Mouse (Mus musculus) intestine, postnatal 0 days (tissue): ENCODE data around the gene Ppp1r12b. TPM values are rescaled to one million over a fixed set of nuclear protein-coding genes. Genes with fewer than 3 reads are reported as not detected.

Source experiments
- ATAC-seq: fragments of 200-750 bp; cut with Nextera tagmentation; 2 replicates; pipeline ENCODE4 v1.8.0; 2017; ENCODE audit warnings: mild to moderate bottlenecking, moderate TSS enrichment, moderate library complexity
- H3K27ac ChIP-seq: fragments of 300-500 bp; sonication (generic); 2 replicates; pipeline ENCODE4 v1.5.1; 2014; ENCODE audit warnings: mild to moderate bottlenecking, low read depth, low read length, moderate library complexity
- H3K27me3 ChIP-seq: fragments of 300-500 bp; sonication (generic); replicated peaks from 2 replicates; pipeline ENCODE4 v1.6.1; 2014; ENCODE audit warnings: low read length, mixed read lengths; ENCODE audit not compliant: control insufficient read depth, insufficient read depth
- H3K36me3 ChIP-seq: fragments of 300-500 bp; sonication (generic); 2 replicates; pipeline ENCODE4 v1.6.1; 2014; ENCODE audit warnings: mild to moderate bottlenecking, moderate library complexity; ENCODE audit not compliant: control insufficient read depth, insufficient read depth
- H3K4me1 ChIP-seq: fragments of 300-500 bp; sonication (generic); replicated peaks from 2 replicates; pipeline ENCODE4 v1.6.1; 2014; ENCODE audit warnings: antibody characterized with exemption, low read length, mixed read lengths; ENCODE audit not compliant: control insufficient read depth, insufficient read depth
- H3K4me2 ChIP-seq: fragments of 300-500 bp; sonication (generic); replicated peaks from 2 replicates; pipeline ENCODE4 v1.6.1; 2014; ENCODE audit warnings: low read depth, mild to moderate bottlenecking, moderate library complexity
- H3K4me3 ChIP-seq: fragments of 300-500 bp; sonication (generic); 2 replicates; pipeline ENCODE4 v1.5.1; 2014; ENCODE audit warnings: low read depth, low read length
- H3K9ac ChIP-seq: fragments of 300-500 bp; sonication (generic); 2 replicates; pipeline ENCODE4 v1.6.1; 2014; ENCODE audit warnings: mild to moderate bottlenecking, low read depth, low read length
- H3K9me3 ChIP-seq: fragments of 300-500 bp; sonication (generic); 2 replicates; pipeline ENCODE4 v1.6.1; 2016; ENCODE audit warnings: mixed run types; ENCODE audit not compliant: control insufficient read depth
- CTCF ChIP-seq: sonication (generic); IDR thresholded peaks from 2 replicates; pipeline ENCODE4 v1.5.1; 2016; ENCODE audit warnings: low read depth, mild to moderate bottlenecking, control low read depth, antibody characterized with exemption, moderate library complexity
- WGBS: fragments of 180-500 bp; shearing (Covaris S2); extraction: QIAGEN DNeasy Blood & Tissue Kit; methylation state at CpG from one replicate; pipeline ENCODE4 v1.1.7; 2014; 5-methylcytosine and 5-hydroxymethylcytosine counted together
- polyA plus RNA-seq: library from polyadenylated mRNA; unstranded; fragments of >200 nt; fragmentation: Nextera tagmentation; extraction: Ambion mirVana; gene quantifications from 2 replicates; pipeline ENCODE4 v1.2.1, GENCODE M21; 2015

Ppp1r12b gene
- polyA plus RNA-seq, 1 experiment from 2014 or later = 11.5 TPM

GRCm38 (mm10) chr1:134763250-134763649 lies 192.5 kb downstream of the Ppp1r12b start:
- ATAC-seq = no peak
- Histone ChIP-seq H3K9ac (no peak overlapping the region), H3K4me2 (no peak overlapping the region), H3K36me3 (peaks cover 28% of the 10 kb centered on the region), H3K27me3 (no peaks in the 10 kb centered on the region), H3K4me1 (no peaks in the 10 kb centered on the region), H3K27ac (no peak overlapping the region), H3K9me3 (no peaks in the 10 kb centered on the region), H3K4me3 (no peak overlapping the region)
- TF ChIP-seq CTCF = no peak
- WGBS = 88% methylated on average over 4 of the region's 4 CpGs

GRCm38 (mm10) chr1:134761534-134761933 lies 194.2 kb downstream of the Ppp1r12b start:
- Histone ChIP-seq H3K4me1 (no peaks in the 10 kb centered on the region), H3K9me3 (no peaks in the 10 kb centered on the region), H3K4me3 (no peak overlapping the region), H3K36me3 (peaks cover 28% of the 10 kb centered on the region), H3K4me2 (no peak overlapping the region), H3K27me3 (no peaks in the 10 kb centered on the region), H3K9ac (no peak overlapping the region), H3K27ac (no peak overlapping the region)
- TF ChIP-seq CTCF = no peak
- no peak for ATAC-seq
- WGBS = 68% methylated on average over 7 of the region's 7 CpGs

GRCm38 (mm10) chr1:134760642-134761041 lies 195.1 kb downstream of the Ppp1r12b start:
- Histone ChIP-seq H3K9me3 (no peaks in the 10 kb centered on the region), H3K9ac (no peak overlapping the region), H3K27ac (no peak overlapping the region), H3K27me3 (no peaks in the 10 kb centered on the region), H3K36me3 (peaks cover 23% of the 10 kb centered on the region), H3K4me2 (no peak overlapping the region), H3K4me1 (no peaks in the 10 kb centered on the region), H3K4me3 (no peak overlapping the region)
- ATAC-seq = no peak
- no peak for TF ChIP-seq CTCF
- 73% methylated on average over 5 of the region's 5 CpGs for WGBS

GRCm38 (mm10) chr1:134759133-134759532 lies 196.6 kb downstream of the Ppp1r12b start:
- Histone ChIP-seq H3K9ac (no peak overlapping the region), H3K9me3 (no peaks in the 10 kb centered on the region), H3K4me1 (0 out of 2 replicates have a peak, but pooled peaks cover 3% of the 10 kb centered on the region), H3K4me2 (no peak overlapping the region), H3K27ac (no peak overlapping the region), H3K27me3 (no peaks in the 10 kb centered on the region), H3K36me3 (peaks cover 21% of the 10 kb centered on the region), H3K4me3 (no peak overlapping the region)
- ATAC-seq = no peak
- 76% methylated on average over 6 of the region's 6 CpGs for WGBS
- TF ChIP-seq CTCF = no peak

GRCm38 (mm10) chr1:134757230-134757629 lies 198.5 kb downstream of the Ppp1r12b start:
- H3K27me3 ChIP-seq = no peaks in the 10 kb centered on the region
- H3K27ac ChIP-seq = no peak overlapping the region
- TF ChIP-seq CTCF = no peak
- no peak overlapping the region for H3K4me3 ChIP-seq
- no peak overlapping the region for H3K9ac ChIP-seq
- H3K9me3 ChIP-seq = no peaks in the 10 kb centered on the region
- H3K4me1 ChIP-seq = 0 out of 2 replicates have a peak, but pooled peaks cover 3% of the 10 kb centered on the region
- 68% methylated on average over 3 of the region's 3 CpGs for WGBS
- H3K4me2 ChIP-seq = no peak overlapping the region
- peaks cover 21% of the 10 kb centered on the region for H3K36me3 ChIP-seq
- no peak for ATAC-seq

GRCm38 (mm10) chr1:134756190-134756873 lies 199.4 kb downstream of the Ppp1r12b start:
- H3K4me1 ChIP-seq = 0 out of 2 replicates have a peak, but pooled peaks cover 3% of the 10 kb centered on the region
- H3K4me2 ChIP-seq = no peak overlapping the region
- no peak overlapping the region for H3K27ac ChIP-seq
- 71% methylated on average over 10 of the region's 10 CpGs for WGBS
- H3K9ac ChIP-seq = no peak overlapping the region
- H3K27me3 ChIP-seq = no peaks in the 10 kb centered on the region
- TF ChIP-seq CTCF = no peak
- no peaks in the 10 kb centered on the region for H3K9me3 ChIP-seq
- no peak for ATAC-seq
- H3K36me3 ChIP-seq = peaks cover 21% of the 10 kb centered on the region
- H3K4me3 ChIP-seq = no peak overlapping the region
